In genomic region chr4:9016504-9017040, GRCm38 (mm10) we compare ENCODE assay signal across 13 mouse cellular contexts.
DNase-seq lines count a peak whose midpoint lies in the region; ATAC-seq and TF ChIP-seq lines count a peak whose summit lies in the region.
"Had no signal": no experiment of that assay in that cellular context is flagged by ENCODE, and none has a peak within 500 bp of the region (broad histone marks: within the 10 kb centered on the region; RNA-seq: fewer than 3 reads in every experiment).

No protein-coding gene starts in this region.

- ATAC-seq in neural tube, embryonic 11.5 days (ENCODE audit: insufficient read depth, low FRiP score, low TSS enrichment) = 0 out of 2 replicates have a peak, but pooled peaks have one; percentile 29
- ATAC-seq in hindbrain, embryonic 11.5 days (ENCODE audit: low FRiP score) = 0 out of 2 replicates have a peak, but pooled peaks have one; percentile 31
- no peak for ATAC-seq in midbrain, postnatal 0 days (ENCODE audit: low FRiP score)
- ATAC-seq: forebrain, embryonic 15.5 days had no signal

- WGBS in neural tube, embryonic 11.5 days = 50% methylated on average over 9 of the region's 9 CpGs
- 54% methylated on average over 9 of the region's 9 CpGs for WGBS in hindbrain, embryonic 11.5 days
- 59% methylated on average over 9 of the region's 9 CpGs for WGBS in midbrain, postnatal 0 days

- H3K27ac ChIP-seq in neural tube, embryonic 11.5 days (ENCODE audit: low read depth, low read length) = peak overlapping the region; percentile 61; the same call in 1 of the 2 replicates
- H3K27ac ChIP-seq in hindbrain, embryonic 11.5 days (ENCODE audit: low read depth, low read length) = 0 out of 2 replicates have a peak overlapping the region, but pooled peaks have one; percentile 17
- H3K27ac ChIP-seq in midbrain, postnatal 0 days (ENCODE audit: low read depth, low read length) = peak overlapping the region; percentile 43; the same call in 1 of the 2 replicates
- H3K27ac ChIP-seq: forebrain, embryonic 15.5 days; kidney, postnatal 0 days; liver, embryonic 12.5 days had no signal

- H3K9ac ChIP-seq in neural tube, embryonic 11.5 days (ENCODE audit: low read length) = no peak overlapping the region
- H3K9ac ChIP-seq in hindbrain, embryonic 11.5 days (ENCODE audit: low read depth, low read length) = no peak overlapping the region
- H3K9ac ChIP-seq in midbrain, postnatal 0 days (replicated peaks; ENCODE audit: low read length, poor library complexity, severe bottlenecking) = no peak overlapping the region
- H3K9ac ChIP-seq: forebrain, embryonic 15.5 days; liver, embryonic 12.5 days had no signal

- H3K4me2 ChIP-seq in neural tube, embryonic 11.5 days (ENCODE audit: low read depth) = no peak overlapping the region
- no peak overlapping the region for H3K4me2 ChIP-seq in hindbrain, embryonic 11.5 days (replicated peaks; ENCODE audit: low read depth, low read length)
- H3K4me2 ChIP-seq in midbrain, postnatal 0 days (ENCODE audit: low read depth, low read length, poor library complexity, severe bottlenecking) = no peak overlapping the region
- H3K4me2 ChIP-seq: forebrain, embryonic 15.5 days; liver, embryonic 12.5 days had no signal

- H3K4me3 ChIP-seq in neural tube, embryonic 11.5 days (ENCODE audit: low read depth, low read length) = no peak overlapping the region
- H3K4me3 ChIP-seq in hindbrain, embryonic 11.5 days (ENCODE audit: low read depth, low read length) = no peak overlapping the region
- H3K4me3 ChIP-seq in midbrain, postnatal 0 days (ENCODE audit: low read depth, low read length) = no peak overlapping the region
- H3K4me3 ChIP-seq: forebrain, embryonic 15.5 days; liver, embryonic 12.5 days had no signal

- no peaks in the 10 kb centered on the region for H3K36me3 ChIP-seq in neural tube, embryonic 11.5 days (ENCODE audit: control insufficient read depth, insufficient read depth, low read length)
- no peaks in the 10 kb centered on the region for H3K36me3 ChIP-seq in hindbrain, embryonic 11.5 days (ENCODE audit: control insufficient read depth, insufficient read depth, low read length)
- no peaks in the 10 kb centered on the region for H3K36me3 ChIP-seq in midbrain, postnatal 0 days (ENCODE audit: insufficient read depth, low read length)
- H3K36me3 ChIP-seq: forebrain, embryonic 15.5 days; liver, embryonic 12.5 days had no signal

- no peak for TF ChIP-seq CTCF in midbrain, postnatal 0 days (IDR thresholded peaks at IDR 0.05)

- H3K9me3 ChIP-seq in neural tube, embryonic 11.5 days (ENCODE audit: control insufficient read depth, low read length) = no peaks in the 10 kb centered on the region
- no peaks in the 10 kb centered on the region for H3K9me3 ChIP-seq in hindbrain, embryonic 11.5 days (ENCODE audit: control insufficient read depth, low read length)
- no peaks in the 10 kb centered on the region for H3K9me3 ChIP-seq in midbrain, postnatal 0 days (ENCODE audit: low read length)
- H3K9me3 ChIP-seq: forebrain, embryonic 15.5 days; liver, embryonic 12.5 days had no signal

- peaks cover 23% of the 10 kb centered on the region for H3K4me1 ChIP-seq in neural tube, embryonic 11.5 days (ENCODE audit: control insufficient read depth, insufficient read depth, low read length)
- H3K4me1 ChIP-seq in hindbrain, embryonic 11.5 days (replicated peaks; ENCODE audit: control insufficient read depth, insufficient read depth, low read length) = peaks cover 5% of the 10 kb centered on the region; the same call in 1 of the 2 replicates
- H3K4me1 ChIP-seq in midbrain, postnatal 0 days (ENCODE audit: insufficient read depth, low read length) = peaks cover 14% of the 10 kb centered on the region

- H3K27me3 ChIP-seq in neural tube, embryonic 11.5 days (ENCODE audit: control insufficient read depth, insufficient read depth, low read length) = no peaks in the 10 kb centered on the region
- no peaks in the 10 kb centered on the region for H3K27me3 ChIP-seq in hindbrain, embryonic 11.5 days (ENCODE audit: control insufficient read depth, insufficient read depth, low read length)
- H3K27me3 ChIP-seq in midbrain, postnatal 0 days (ENCODE audit: insufficient read depth, low read length) = no peaks in the 10 kb centered on the region
- H3K27me3 ChIP-seq: forebrain, embryonic 15.5 days; liver, embryonic 12.5 days had no signal

- peak; percentile 91 for DNase-seq in heart, adult 11 months
- DNase-seq in heart, postnatal 4 days = no peak
- no peak for DNase-seq in neural tube, embryonic 11.5 days (ENCODE audit: low spot score)
- DNase-seq in neural tube, embryonic 10.5 days (ENCODE audit: extremely low spot score, low spot score) = no peak
- DNase-seq in hindbrain, embryonic 11.5 days (ENCODE audit: low spot score) = no peak
- no peak for DNase-seq in midbrain, postnatal 0 days (ENCODE audit: low spot score)
- DNase-seq in right cerebral cortex, postnatal 36 days (ENCODE audit: low spot score in 2 of 2) = no peak
- no peak for DNase-seq in spleen, adult 12 weeks (ENCODE audit: low spot score)
- DNase-seq: right cerebral cortex, adult 18-20 months; thymus, postnatal 36 days had no signal
